Mouse (Mus musculus) CH12.LX (cell line): ENCODE data around the gene Dirc2. TPM values are rescaled to one million over a fixed set of nuclear protein-coding genes. Genes with fewer than 3 reads are reported as not detected.

Source experiments
- DNase-seq: peaks from one replicate; pipeline ENCODE4 v3.0.0-alpha.2; 2013; ENCODE audit errors: extremely low read depth
- H3K27ac ChIP-seq: 2 replicates; pipeline ENCODE4 v1.5.1; 2012; ENCODE audit warnings: low read depth, mild to moderate bottlenecking, control low read depth, moderate library complexity; ENCODE audit not compliant: insufficient read depth
- H3K27me3 ChIP-seq: replicated peaks from 2 replicates; pipeline ENCODE3; 2012; ENCODE audit warnings: inconsistent platforms
- H3K36me3 ChIP-seq, 2 experiments: replicated peaks in 1 of 2; 2 replicates each; pipeline versions ENCODE3 to v1.6.1; 2012; ENCODE audit warnings: inconsistent platforms in 1 of 2, low read length in 1 of 2, mild to moderate bottlenecking in 1 of 2, mixed read lengths in 1 of 2, moderate library complexity in 1 of 2; ENCODE audit not compliant: control insufficient read depth in 1 of 2, insufficient read depth in 1 of 2
- H3K4me1 ChIP-seq, 2 experiments: 2 replicates each; pipeline ENCODE4 v1.6.1; 2012; ENCODE audit warnings: inconsistent platforms in 1 of 2, moderate library complexity in 1 of 2; ENCODE audit not compliant: insufficient read depth in 2 of 2, control insufficient read depth in 1 of 2
- H3K4me2 ChIP-seq: 2 replicates; pipeline ENCODE4 v1.6.1; 2012; ENCODE audit warnings: low read depth, mild to moderate bottlenecking, control low read depth; ENCODE audit not compliant: poor library complexity, insufficient read depth, severe bottlenecking
- H3K4me3 ChIP-seq, 3 experiments: fragments of 150-350 bp in 1 of 3; sonication (generic) in 1 of 3; replicated peaks in 1 of 3; 2 replicates each; pipeline versions ENCODE3 to v1.5.1; 2011 to 2012; ENCODE audit warnings: low read depth in 2 of 3, low read length in 2 of 3, mild to moderate bottlenecking in 2 of 3, moderate library complexity in 2 of 3, control low read depth in 1 of 3, improper control_type of control experiment in 1 of 3, inconsistent platforms in 1 of 3, mixed read lengths in 1 of 3; ENCODE audit not compliant: poor library complexity in 1 of 3
- H3K79me2 ChIP-seq: replicated peaks from 2 replicates; pipeline ENCODE4 v1.6.1; 2012; ENCODE audit warnings: mild to moderate bottlenecking, moderate library complexity; ENCODE audit not compliant: control insufficient read depth, poor library complexity, insufficient read depth, severe bottlenecking; ENCODE audit errors: extremely low read depth
- H3K9ac ChIP-seq: 2 replicates; pipeline ENCODE4 v1.6.1; 2012; ENCODE audit warnings: low read depth, mild to moderate bottlenecking, control low read depth, moderate library complexity; ENCODE audit not compliant: insufficient read depth
- H3K9me3 ChIP-seq: replicated peaks from 2 replicates; pipeline ENCODE3; 2012; ENCODE audit warnings: low read length, inconsistent platforms, mixed read lengths
- BHLHE40 ChIP-seq: IDR thresholded peaks from 2 replicates; pipeline ENCODE4 v1.6.1; 2011; ENCODE audit warnings: mild to moderate bottlenecking, low read depth, low read length, improper control_type of control experiment
- CHD1 ChIP-seq: IDR thresholded peaks from 2 replicates; pipeline ENCODE4 v1.6.1; 2012; ENCODE audit warnings: low read depth, low read length, improper control_type of control experiment, inconsistent platforms
- CHD2 ChIP-seq: IDR thresholded peaks from 2 replicates; pipeline ENCODE4 v1.6.1; 2011; ENCODE audit warnings: low read length, improper control_type of control experiment
- CTCF ChIP-seq, 2 experiments: IDR thresholded peaks in 1 of 2; conservative IDR thresholded peaks in 1 of 2; 2 replicates each; pipeline ENCODE4 v1.5.1; 2011 to 2012; ENCODE audit warnings: low read depth in 2 of 2, low read length in 2 of 2, improper control_type of control experiment in 1 of 2, inconsistent platforms in 1 of 2, mild to moderate bottlenecking in 1 of 2, moderate library complexity in 1 of 2
- E2F4 ChIP-seq: IDR thresholded peaks from 2 replicates; pipeline ENCODE4 v1.6.1; 2011; ENCODE audit warnings: low read depth, low read length, improper control_type of control experiment; ENCODE audit not compliant: insufficient replicate concordance
- GABPA ChIP-seq: IDR thresholded peaks from 2 replicates; pipeline ENCODE4 v1.6.1; 2012; ENCODE audit warnings: low read depth, low read length, improper control_type of control experiment, inconsistent platforms; ENCODE audit not compliant: insufficient replicate concordance
- IRF4 ChIP-seq: IDR thresholded peaks from 2 replicates; pipeline ENCODE4 v1.6.1; 2014; ENCODE audit warnings: low read depth, mild to moderate bottlenecking, inconsistent platforms, low read length, improper control_type of control experiment
- JUN ChIP-seq: IDR thresholded peaks from 2 replicates; pipeline ENCODE4 v1.6.1; 2011; ENCODE audit warnings: low read depth, mild to moderate bottlenecking, low read length, improper control_type of control experiment, moderate library complexity; ENCODE audit not compliant: insufficient read depth
- JUND ChIP-seq: conservative IDR thresholded peaks from 2 replicates; pipeline ENCODE4 v1.6.1; 2011; ENCODE audit warnings: low read depth, low read length, improper control_type of control experiment
- KAT2A ChIP-seq: IDR thresholded peaks from 2 replicates; pipeline ENCODE4 v1.6.1; 2012; ENCODE audit warnings: low read length, improper control_type of control experiment, inconsistent platforms; ENCODE audit not compliant: insufficient replicate concordance
- MAFK ChIP-seq: IDR thresholded peaks from 2 replicates; pipeline ENCODE4 v1.6.1; 2011; ENCODE audit warnings: low read length, improper control_type of control experiment; ENCODE audit not compliant: insufficient replicate concordance
- MEF2A ChIP-seq: IDR thresholded peaks from 2 replicates; pipeline ENCODE4 v1.6.1; 2014; ENCODE audit warnings: low read depth, mild to moderate bottlenecking, inconsistent platforms, low read length, improper control_type of control experiment, borderline replicate concordance
- MXI1 ChIP-seq: IDR thresholded peaks from 2 replicates; pipeline ENCODE4 v1.6.1; 2011; ENCODE audit warnings: mild to moderate bottlenecking, low read depth, low read length, improper control_type of control experiment
- NRF1 ChIP-seq: IDR thresholded peaks from 2 replicates; pipeline ENCODE4 v1.6.1; 2014; ENCODE audit warnings: low read depth, mild to moderate bottlenecking, inconsistent platforms, low read length, improper control_type of control experiment, moderate library complexity
- PAX5 ChIP-seq: IDR thresholded peaks from 2 replicates; pipeline ENCODE4 v1.6.1; 2012; ENCODE audit warnings: low read length, inconsistent platforms, mixed read lengths
- POLR2A ChIP-seq: IDR thresholded peaks from 2 replicates; pipeline ENCODE4 v1.6.1; 2011; ENCODE audit warnings: low read depth, mild to moderate bottlenecking, improper control_type of control experiment, low read length
- RAD21 ChIP-seq: IDR thresholded peaks from 2 replicates; pipeline ENCODE4 v1.6.1; 2011; ENCODE audit warnings: low read depth, mild to moderate bottlenecking, low read length, improper control_type of control experiment, moderate library complexity
- TCF12 ChIP-seq: IDR thresholded peaks from 2 replicates; pipeline ENCODE4 v1.6.1; 2014; ENCODE audit warnings: low read depth, mild to moderate bottlenecking, inconsistent platforms, low read length, improper control_type of control experiment
- USF1 ChIP-seq: IDR thresholded peaks from 2 replicates; pipeline ENCODE4 v1.6.1; 2014; ENCODE audit warnings: low read depth, mild to moderate bottlenecking, inconsistent platforms, low read length, improper control_type of control experiment
- ZC3H11A ChIP-seq: IDR thresholded peaks from 2 replicates; pipeline ENCODE4 v1.6.1; 2012; ENCODE audit warnings: low read depth, mild to moderate bottlenecking, inconsistent platforms, low read length, improper control_type of control experiment
- ZKSCAN1 ChIP-seq: IDR thresholded peaks from 2 replicates; pipeline ENCODE4 v1.6.1; 2012; ENCODE audit warnings: low read depth, inconsistent platforms, low read length, improper control_type of control experiment, borderline replicate concordance
- ZMIZ1 ChIP-seq: IDR thresholded peaks from 2 replicates; pipeline ENCODE4 v1.6.1; 2012; ENCODE audit warnings: low read depth, mild to moderate bottlenecking, inconsistent platforms, low read length, improper control_type of control experiment
- ZNF384 ChIP-seq: IDR thresholded peaks from 2 replicates; pipeline ENCODE4 v1.6.1; 2012; ENCODE audit warnings: low read depth, low read length, improper control_type of control experiment, inconsistent platforms
- dilution Hi-C: fragments of 300-500 bp; cut with MboI; formaldehyde crosslinking; loops from 2 replicates; pipeline ENCODE4 v1.14.3; 2020; ENCODE audit warnings: low sequenced_read_pairs; ENCODE audit not compliant: extremely low pct_unique_long_range_greater_than_20kb, extremely low pct_ligation_motif_present
- in situ Hi-C: fragments of 300-500 bp; cut with MboI; formaldehyde crosslinking; loops from 3 replicates; pipeline ENCODE4 v1.14.3; 2019; ENCODE audit warnings: low sequenced_read_pairs, low pct_ligation_motif_present, low pct_unique_long_range_greater_than_20kb, mixed read lengths
- polyA plus RNA-seq: library from polyadenylated mRNA; unstranded; fragments of >175 nt; gene quantifications from 2 replicates; pipeline ENCODE4 v1.2.1, GENCODE M21; 2012; ENCODE audit warnings: low read depth; ENCODE audit not compliant: insufficient read length
- total RNA-seq, 2 experiments: library from RNA; depleted of rRNA; stranded (reverse); fragments of 300-350 nt in 1 of 2; fragments of >200 nt in 1 of 2; gene quantifications; 2 replicates each; pipeline ENCODE4 v1.2.3; 2012 to 2014

Dirc2 gene
- total and polyA plus RNA-seq, 3 experiments = 5.7 to 6.9 (median 6.8) TPM

DNA sequence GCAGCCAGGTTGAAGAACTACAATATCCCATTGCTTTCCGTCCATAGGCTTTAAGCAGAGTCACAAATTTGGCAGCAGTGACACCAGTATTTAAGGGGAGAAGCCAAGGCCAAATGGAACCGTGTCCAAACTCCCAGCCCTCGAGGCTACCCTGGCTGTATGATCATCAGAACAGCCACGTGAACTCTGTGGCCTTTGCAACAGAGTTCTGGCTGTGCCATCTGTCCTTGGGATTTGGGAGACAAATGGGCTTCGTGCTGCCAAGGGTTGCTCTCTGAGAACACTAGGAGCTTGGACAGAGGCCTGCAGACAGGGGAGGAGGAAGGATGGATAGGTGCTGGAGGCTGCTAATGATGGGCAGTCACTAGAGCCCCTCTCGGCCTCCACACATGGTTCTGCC, 117.0 kb downstream of the Dirc2 start:
- Histone ChIP-seq H3K4me2 (no peak overlapping the region), H3K27me3 (peaks cover 94% of the 10 kb centered on the region), H3K27ac (no peak overlapping the region), H3K9ac (no peak overlapping the region), H3K36me3 (no peaks in the 10 kb centered on the region), H3K4me3 (no peak overlapping the region), H3K9me3 (peaks cover 2% of the 10 kb centered on the region), H3K79me2 (no peaks in the 10 kb centered on the region), H3K4me1 (no peaks in the 10 kb centered on the region)
- in situ Hi-C loops (no loop called here), dilution Hi-C loops (no loop called here)
- no peak for DNase-seq
- no peak for TF ChIP-seq CHD2
- no peak for TF ChIP-seq MEF2A
- TF ChIP-seq RAD21 = no peak
- no peak for TF ChIP-seq ZMIZ1
- TF ChIP-seq IRF4 = no peak
- TF ChIP-seq KAT2A = no peak
- no peak for TF ChIP-seq POLR2A
- TF ChIP-seq USF1 = no peak
- TF ChIP-seq CHD1 = no peak
- no peak for TF ChIP-seq JUND
- no peak for TF ChIP-seq E2F4
- TF ChIP-seq MAFK = no peak
- TF ChIP-seq GABPA = no peak
- TF ChIP-seq ZC3H11A = no peak

DNA sequence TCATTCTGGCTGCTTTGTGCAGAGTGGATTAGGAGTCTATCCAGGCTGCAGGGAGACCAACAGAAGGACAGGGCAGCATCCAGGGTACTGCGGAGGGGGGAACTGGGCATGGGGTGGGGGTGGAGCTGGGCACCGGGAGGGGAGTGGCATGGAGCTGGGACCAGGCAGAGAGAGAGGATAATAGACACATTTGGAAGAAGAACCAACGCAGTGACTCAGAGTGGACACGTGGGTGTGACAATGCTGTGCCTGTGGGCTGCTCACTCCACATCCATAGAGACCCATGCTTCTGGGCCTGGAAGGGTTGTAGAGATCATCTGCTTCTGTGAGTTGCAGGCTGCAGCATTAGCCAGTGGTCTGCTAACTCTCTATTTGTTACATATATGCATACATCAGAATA, 120.3 kb downstream of the Dirc2 start:
- in situ Hi-C loops (no loop called here), dilution Hi-C loops (no loop called here)
- TF ChIP-seq ZNF384 (no peak), ZKSCAN1 (no peak), MXI1 (no peak), TCF12 (no peak), PAX5 (no peak), BHLHE40 (no peak), CTCF (conservative IDR thresholded peaks at IDR 0.05 in 1 of 2, IDR thresholded peaks at IDR 0.05 in 1 of 2; ENCODE audit: low read depth in 2 of 2, low read length in 2 of 2) (no peak), JUN (no peak), NRF1 (no peak)
- Histone ChIP-seq H3K9me3 (no peaks in the 10 kb centered on the region), H3K4me2 (no peak overlapping the region), H3K79me2 (no peaks in the 10 kb centered on the region), H3K36me3 (no peaks in the 10 kb centered on the region), H3K27ac (no peak overlapping the region), H3K27me3 (peaks cover 89% of the 10 kb centered on the region), H3K4me3 (no peak overlapping the region), H3K9ac (no peak overlapping the region), H3K4me1 (no peaks in the 10 kb centered on the region)
- no peak for DNase-seq

Other genes with a start within 250 kb of the Dirc2 start
- gene Sema5b, start 228.2 kb downstream of the Dirc2 start, total RNA-seq (2012; rRNA removed) = 0.04 TPM in 1 of 2 replicates, not detected in the other
- not detected in 2 replicates for gene Sema5b, start 228.2 kb downstream of the Dirc2 start, total RNA-seq (2014; rRNA removed)
- gene Sema5b, start 228.2 kb downstream of the Dirc2 start, polyA plus RNA-seq = not detected in 2 replicates
- gene Hspbap1, start 1.0 kb upstream of the Dirc2 start, total RNA-seq (2012; rRNA removed) = 15.9 and 18.3 TPM in 2 replicates
- 12.1 and 13.6 TPM in 2 replicates for gene Hspbap1, start 1.0 kb upstream of the Dirc2 start, total RNA-seq (2014; rRNA removed)
- gene Hspbap1, start 1.0 kb upstream of the Dirc2 start, polyA plus RNA-seq = 15.3 and 17.6 TPM in 2 replicates
- 5.5 and 6.0 TPM in 2 replicates for gene Parp14, start 102.2 kb upstream of the Dirc2 start, total RNA-seq (2012; rRNA removed)
- 3.5 and 3.9 TPM in 2 replicates for gene Parp14, start 102.2 kb upstream of the Dirc2 start, total RNA-seq (2014; rRNA removed)
- 5.9 and 6.4 TPM in 2 replicates for gene Parp14, start 102.2 kb upstream of the Dirc2 start, polyA plus RNA-seq
- gene Parp9, start 169.1 kb upstream of the Dirc2 start, total RNA-seq (2012; rRNA removed) = 26.1 and 30.3 TPM in 2 replicates
- 53.1 and 56.9 TPM in 2 replicates for gene Parp9, start 169.1 kb upstream of the Dirc2 start, total RNA-seq (2014; rRNA removed)
- 33.2 and 34.3 TPM in 2 replicates for gene Parp9, start 169.1 kb upstream of the Dirc2 start, polyA plus RNA-seq
- gene Dtx3l, start 169.8 kb upstream of the Dirc2 start, total RNA-seq (2012; rRNA removed) = 10.7 and 14.4 TPM in 2 replicates
- 20.4 and 21.1 TPM in 2 replicates for gene Dtx3l, start 169.8 kb upstream of the Dirc2 start, total RNA-seq (2014; rRNA removed)
- 12.8 and 17.4 TPM in 2 replicates for gene Dtx3l, start 169.8 kb upstream of the Dirc2 start, polyA plus RNA-seq
- gene Kpna1, start 209.4 kb upstream of the Dirc2 start, total RNA-seq (2012; rRNA removed) = 22.1 and 29.8 TPM in 2 replicates
- 57.9 and 66.6 TPM in 2 replicates for gene Kpna1, start 209.4 kb upstream of the Dirc2 start, total RNA-seq (2014; rRNA removed)
- 63.9 and 74.1 TPM in 2 replicates for gene Kpna1, start 209.4 kb upstream of the Dirc2 start, polyA plus RNA-seq